Mouse (Mus musculus): ENCODE results near the gene Grm1. TPM values are rescaled to one million over a fixed set of nuclear protein-coding genes. Genes with fewer than 3 reads are reported as not detected.

Grm1 gene
- polyA plus RNA-seq, 1 experiment from 2014 or later, result not detected

DNA sequence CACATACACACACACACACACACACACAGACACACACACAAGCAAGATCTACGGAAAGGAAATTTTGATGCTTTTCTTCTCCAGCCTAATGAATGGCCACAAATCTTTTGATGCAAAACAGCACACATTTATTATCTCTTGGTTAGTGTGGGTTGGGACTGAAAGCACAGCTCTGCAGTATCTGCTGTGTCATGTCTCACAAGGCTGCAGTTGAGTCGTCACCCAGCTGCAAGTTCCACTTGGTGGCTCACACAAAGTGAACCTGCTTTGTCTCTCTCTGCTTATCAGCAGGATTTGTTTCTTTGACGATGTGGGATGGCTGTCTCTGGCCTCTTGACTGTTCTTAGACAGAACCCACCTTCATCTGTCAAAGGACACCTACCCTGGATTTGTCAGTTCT lies 68.5 kb downstream of the Grm1 start:
- no peak for ATAC-seq (replicated peaks; ENCODE audit: low FRiP score, low TSS enrichment, low read depth)
- H3K9me3 ChIP-seq (ENCODE audit: control insufficient read depth, low read length), result no peaks in the 10 kb centered on the region
- H3K4me3 ChIP-seq (ENCODE audit: low read depth, low read length), result no peak overlapping the region
- WGBS, result 60% methylated on average over 3 of the region's 3 CpGs
- H3K27me3 ChIP-seq (replicated peaks; ENCODE audit: control insufficient read depth, insufficient read depth, low read length), result no peaks in the 10 kb centered on the region
- no peak for DNase-seq (ENCODE audit: low spot score)
- no peak overlapping the region for H3K27ac ChIP-seq (ENCODE audit: low read depth)
- H3K36me3 ChIP-seq (ENCODE audit: control insufficient read depth, insufficient read depth, low read length), result no peaks in the 10 kb centered on the region
- no peaks in the 10 kb centered on the region for H3K4me1 ChIP-seq (replicated peaks; ENCODE audit: control insufficient read depth, insufficient read depth, low read length)
- no peak overlapping the region for H3K9ac ChIP-seq (ENCODE audit: low read length)
- no peak overlapping the region for H3K4me2 ChIP-seq (ENCODE audit: low read length)

DNA sequence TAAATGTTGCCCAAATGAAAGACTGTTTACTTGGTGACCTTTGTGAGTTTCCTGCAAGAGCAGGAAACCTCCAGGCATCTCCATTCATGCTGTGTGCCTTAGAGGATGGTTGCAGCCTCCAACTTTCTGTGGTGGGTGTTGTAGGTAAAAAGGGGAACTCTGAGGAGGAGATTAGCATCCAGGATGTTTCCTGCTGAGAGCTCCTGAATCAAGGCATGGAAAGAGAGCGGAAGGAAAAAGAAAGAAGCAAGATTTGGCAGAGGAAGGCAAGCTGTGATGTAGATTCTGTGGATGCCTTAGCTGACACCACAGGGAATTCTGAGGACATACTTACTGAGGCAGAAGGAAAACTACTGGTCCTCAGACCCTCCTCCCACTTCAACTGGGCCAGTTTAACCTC lies 85.4 kb downstream of the Grm1 start:
- Histone ChIP-seq H3K27ac (ENCODE audit: low read depth) (no peak overlapping the region), H3K36me3 (ENCODE audit: control insufficient read depth, insufficient read depth, low read length) (no peaks in the 10 kb centered on the region), H3K9ac (ENCODE audit: low read length) (no peak overlapping the region), H3K4me1 (replicated peaks; ENCODE audit: control insufficient read depth, insufficient read depth, low read length) (no peaks in the 10 kb centered on the region), H3K4me2 (ENCODE audit: low read length) (no peak overlapping the region), H3K4me3 (ENCODE audit: low read depth, low read length) (no peak overlapping the region), H3K9me3 (ENCODE audit: control insufficient read depth, low read length) (no peaks in the 10 kb centered on the region), H3K27me3 (replicated peaks; ENCODE audit: control insufficient read depth, insufficient read depth, low read length) (no peaks in the 10 kb centered on the region)
- DNase-seq (ENCODE audit: low spot score), result no peak
- no peak for ATAC-seq (replicated peaks; ENCODE audit: low FRiP score, low TSS enrichment, low read depth)
- WGBS, result 60% methylated on average over 1 of the region's 1 CpGs

DNA sequence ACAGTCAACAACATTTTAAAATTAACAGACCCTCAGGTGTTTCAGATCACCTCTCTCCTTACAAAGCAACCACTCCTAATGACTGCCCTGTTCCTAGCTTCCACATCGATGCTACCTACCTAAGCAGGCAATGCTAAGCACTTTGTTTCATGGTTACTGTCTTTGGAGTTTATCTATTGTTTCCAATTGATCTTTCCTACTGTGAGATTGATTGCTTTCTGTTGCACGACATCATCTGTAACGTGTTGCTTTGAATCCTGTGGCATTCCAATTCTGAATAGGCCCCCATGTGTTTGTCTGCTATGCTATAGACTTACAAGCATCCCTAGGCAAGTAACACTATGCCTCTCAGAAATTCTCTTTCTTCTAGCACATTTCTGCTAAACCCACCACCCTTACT lies 90.4 kb downstream of the Grm1 start:
- H3K4me3 ChIP-seq (ENCODE audit: low read depth, low read length), result no peak overlapping the region
- H3K27me3 ChIP-seq (replicated peaks; ENCODE audit: control insufficient read depth, insufficient read depth, low read length), result no peaks in the 10 kb centered on the region
- no peak for DNase-seq (ENCODE audit: low spot score)
- no peak overlapping the region for H3K4me2 ChIP-seq (ENCODE audit: low read length)
- H3K36me3 ChIP-seq (ENCODE audit: control insufficient read depth, insufficient read depth, low read length), result no peaks in the 10 kb centered on the region
- no peaks in the 10 kb centered on the region for H3K9me3 ChIP-seq (ENCODE audit: control insufficient read depth, low read length)
- WGBS, result 79% methylated on average over 3 of the region's 3 CpGs
- no peak for ATAC-seq (replicated peaks; ENCODE audit: low FRiP score, low TSS enrichment, low read depth)
- H3K27ac ChIP-seq (ENCODE audit: low read depth), result no peak overlapping the region
- H3K9ac ChIP-seq (ENCODE audit: low read length), result no peak overlapping the region
- H3K4me1 ChIP-seq (replicated peaks; ENCODE audit: control insufficient read depth, insufficient read depth, low read length), result no peaks in the 10 kb centered on the region

DNA sequence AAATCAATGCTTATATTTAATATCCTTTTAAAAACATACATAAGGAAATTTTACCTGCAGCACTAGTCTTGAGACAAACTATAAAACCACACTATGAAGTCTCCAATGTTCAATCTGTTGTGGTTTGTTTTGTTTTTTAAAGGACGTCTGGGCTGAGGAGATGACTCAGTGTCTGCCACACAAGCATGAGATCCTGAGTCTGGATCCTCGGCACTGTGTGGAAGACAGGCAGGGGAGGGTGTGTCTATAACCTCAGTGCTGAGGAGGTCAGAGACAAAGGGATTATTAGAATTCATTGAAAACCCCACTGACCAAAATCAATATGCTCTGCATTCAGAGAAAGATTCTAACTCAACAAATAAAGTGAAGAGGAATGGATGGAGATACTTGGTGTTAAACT lies 110.8 kb downstream of the Grm1 start:
- no peak for DNase-seq (ENCODE audit: low spot score)
- 52% methylated on average over 2 of the region's 2 CpGs for WGBS

DNA sequence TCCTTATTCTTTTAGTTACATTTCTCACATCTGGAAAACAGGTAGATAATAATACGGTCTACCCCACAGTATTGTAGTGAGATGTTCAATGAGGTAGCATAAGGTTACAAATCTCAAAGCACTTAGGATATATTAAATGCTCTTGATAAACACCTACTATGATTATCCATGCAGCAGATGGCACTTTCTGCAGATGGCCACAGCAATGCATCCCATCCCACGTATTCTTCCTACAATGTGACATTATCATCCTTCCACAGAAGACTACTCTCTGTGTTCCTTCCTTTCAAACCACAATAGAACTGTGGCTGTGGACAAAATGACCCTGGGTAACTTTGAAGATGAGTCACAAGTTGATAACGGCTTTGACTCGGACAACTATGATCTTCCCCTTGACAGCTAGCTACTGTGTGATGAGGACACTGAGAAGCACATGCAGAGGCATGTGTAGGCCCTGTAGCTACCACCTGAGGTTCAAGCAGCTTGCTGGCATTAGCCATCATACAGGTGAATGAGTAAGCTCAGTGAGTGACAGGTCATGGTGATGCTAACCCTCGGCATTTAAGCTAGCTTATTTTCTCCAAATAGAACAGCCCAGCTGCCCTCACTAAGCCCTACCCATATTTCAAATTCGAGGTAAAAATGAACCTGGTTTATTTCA lies 117.5 kb downstream of the Grm1 start:
- 78% methylated on average over 6 of the region's 6 CpGs for WGBS
- Histone ChIP-seq H3K27ac (ENCODE audit: low read depth) (no peak overlapping the region), H3K9me3 (ENCODE audit: control insufficient read depth, low read length) (peaks cover 3% of the 10 kb centered on the region; the same call in 1 of the 2 replicates), H3K4me1 (replicated peaks; ENCODE audit: control insufficient read depth, insufficient read depth, low read length) (no peaks in the 10 kb centered on the region), H3K27me3 (replicated peaks; ENCODE audit: control insufficient read depth, insufficient read depth, low read length) (no peaks in the 10 kb centered on the region), H3K9ac (ENCODE audit: low read length) (no peak overlapping the region), H3K4me2 (ENCODE audit: low read length) (no peak overlapping the region), H3K4me3 (ENCODE audit: low read depth, low read length) (no peak overlapping the region), H3K36me3 (ENCODE audit: control insufficient read depth, insufficient read depth, low read length) (no peaks in the 10 kb centered on the region)
- DNase-seq (ENCODE audit: low spot score) (no peak), ATAC-seq (replicated peaks; ENCODE audit: low FRiP score, low TSS enrichment, low read depth) (no peak)

More for the DNA sequence above, 110.8 kb downstream of the Grm1 start:
- H3K4me2 ChIP-seq (ENCODE audit: low read length), result no peak overlapping the region
- H3K27me3 ChIP-seq (replicated peaks; ENCODE audit: control insufficient read depth, insufficient read depth, low read length), result no peaks in the 10 kb centered on the region
- no peak overlapping the region for H3K4me3 ChIP-seq (ENCODE audit: low read depth, low read length)
- no peaks in the 10 kb centered on the region for H3K36me3 ChIP-seq (ENCODE audit: control insufficient read depth, insufficient read depth, low read length)
- H3K9ac ChIP-seq (ENCODE audit: low read length), result no peak overlapping the region
- no peak for ATAC-seq (replicated peaks; ENCODE audit: low FRiP score, low TSS enrichment, low read depth)
- H3K4me1 ChIP-seq (replicated peaks; ENCODE audit: control insufficient read depth, insufficient read depth, low read length), result no peaks in the 10 kb centered on the region
- no peaks in the 10 kb centered on the region for H3K9me3 ChIP-seq (ENCODE audit: control insufficient read depth, low read length)
- no peak overlapping the region for H3K27ac ChIP-seq (ENCODE audit: low read depth)

DNA sequence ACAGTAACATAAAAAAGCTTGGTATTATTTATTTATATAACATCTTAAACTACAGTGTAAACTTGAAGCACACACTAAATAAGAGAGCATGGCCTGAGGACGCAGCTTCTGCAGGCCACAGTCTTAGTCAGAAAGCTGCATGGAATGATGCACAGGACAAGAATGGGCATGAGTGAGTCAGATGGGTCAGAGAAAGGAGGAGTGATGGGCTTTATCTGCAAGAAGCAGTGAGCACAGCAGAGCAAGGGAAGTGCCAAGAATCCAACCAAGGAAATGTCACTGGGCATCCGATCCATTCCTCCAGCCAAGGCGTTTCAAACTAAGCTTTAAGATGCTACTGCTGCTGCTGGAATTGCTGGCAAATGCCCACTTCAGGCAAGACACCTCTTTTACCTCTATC lies 131.6 kb downstream of the Grm1 start:
- no peaks in the 10 kb centered on the region for H3K9me3 ChIP-seq (ENCODE audit: control insufficient read depth, low read length)
- WGBS, result 83% methylated on average over 3 of the region's 3 CpGs

DNA sequence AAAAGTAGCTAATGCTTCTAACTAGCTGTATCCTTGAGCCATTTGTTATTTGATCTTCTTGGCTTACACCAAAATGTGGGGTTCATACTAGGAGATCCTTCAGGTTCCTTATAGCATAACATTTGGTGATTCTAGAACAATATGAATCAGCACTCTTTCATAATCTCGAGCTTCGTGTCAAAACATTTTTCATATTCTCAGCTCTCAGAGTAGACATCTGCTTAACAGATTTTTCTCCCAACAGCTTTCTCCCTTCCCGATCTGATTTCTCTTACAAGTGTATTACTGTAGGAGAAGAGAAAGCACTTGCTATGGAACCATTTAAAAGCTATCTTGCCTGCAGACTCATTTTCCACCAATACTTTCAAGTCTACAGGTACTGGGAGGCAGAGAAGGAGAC lies 133.0 kb downstream of the Grm1 start:
- no peak overlapping the region for H3K9ac ChIP-seq (ENCODE audit: low read length)
- 85% methylated on average over 3 of the region's 3 CpGs for WGBS

More for the DNA sequence above, 131.6 kb downstream of the Grm1 start:
- Histone ChIP-seq H3K4me3 (ENCODE audit: low read depth, low read length) (no peak overlapping the region), H3K4me2 (ENCODE audit: low read length) (no peak overlapping the region), H3K4me1 (replicated peaks; ENCODE audit: control insufficient read depth, insufficient read depth, low read length) (no peaks in the 10 kb centered on the region), H3K27me3 (replicated peaks; ENCODE audit: control insufficient read depth, insufficient read depth, low read length) (no peaks in the 10 kb centered on the region), H3K9ac (ENCODE audit: low read length) (no peak overlapping the region), H3K27ac (ENCODE audit: low read depth) (no peak overlapping the region), H3K36me3 (ENCODE audit: control insufficient read depth, insufficient read depth, low read length) (no peaks in the 10 kb centered on the region)
- DNase-seq (ENCODE audit: low spot score) (no peak), ATAC-seq (replicated peaks; ENCODE audit: low FRiP score, low TSS enrichment, low read depth) (no peak)

DNA sequence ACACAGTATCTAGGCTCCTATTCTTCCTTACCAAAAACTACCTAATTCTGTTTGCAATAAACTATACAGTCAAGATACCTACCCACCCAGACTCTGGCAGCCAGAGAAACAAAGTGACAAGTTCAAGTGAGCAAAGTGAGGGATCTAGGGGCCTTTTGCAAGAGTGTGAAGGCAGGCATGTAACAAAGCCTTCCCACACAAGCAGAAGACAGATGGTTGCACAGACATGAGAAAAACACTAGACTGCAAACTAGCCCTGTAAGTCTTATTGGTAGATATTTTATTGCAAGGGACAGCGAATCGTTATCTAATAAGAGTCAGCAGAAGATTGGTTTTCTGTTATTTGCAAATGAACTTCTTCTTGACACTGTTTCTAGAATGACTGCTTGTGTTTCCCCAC lies 134.6 kb downstream of the Grm1 start:
- ATAC-seq (replicated peaks; ENCODE audit: low FRiP score, low TSS enrichment, low read depth) (no peak), DNase-seq (ENCODE audit: low spot score) (no peak)
- WGBS, result 80% methylated on average over 2 of the region's 2 CpGs
- Histone ChIP-seq H3K27me3 (replicated peaks; ENCODE audit: control insufficient read depth, insufficient read depth, low read length) (no peaks in the 10 kb centered on the region), H3K27ac (ENCODE audit: low read depth) (no peak overlapping the region), H3K9ac (ENCODE audit: low read length) (no peak overlapping the region), H3K4me2 (ENCODE audit: low read length) (no peak overlapping the region), H3K4me3 (ENCODE audit: low read depth, low read length) (no peak overlapping the region), H3K36me3 (ENCODE audit: control insufficient read depth, insufficient read depth, low read length) (no peaks in the 10 kb centered on the region), H3K4me1 (replicated peaks; ENCODE audit: control insufficient read depth, insufficient read depth, low read length) (no peaks in the 10 kb centered on the region), H3K9me3 (ENCODE audit: control insufficient read depth, low read length) (no peaks in the 10 kb centered on the region)

More for the DNA sequence above, 133.0 kb downstream of the Grm1 start:
- Histone ChIP-seq H3K36me3 (ENCODE audit: control insufficient read depth, insufficient read depth, low read length) (no peaks in the 10 kb centered on the region), H3K9me3 (ENCODE audit: control insufficient read depth, low read length) (no peaks in the 10 kb centered on the region), H3K27me3 (replicated peaks; ENCODE audit: control insufficient read depth, insufficient read depth, low read length) (no peaks in the 10 kb centered on the region), H3K4me1 (replicated peaks; ENCODE audit: control insufficient read depth, insufficient read depth, low read length) (no peaks in the 10 kb centered on the region), H3K4me2 (ENCODE audit: low read length) (no peak overlapping the region), H3K4me3 (ENCODE audit: low read depth, low read length) (no peak overlapping the region), H3K27ac (ENCODE audit: low read depth) (no peak overlapping the region)
- ATAC-seq (replicated peaks; ENCODE audit: low FRiP score, low TSS enrichment, low read depth) (no peak), DNase-seq (ENCODE audit: low spot score) (no peak)

DNA sequence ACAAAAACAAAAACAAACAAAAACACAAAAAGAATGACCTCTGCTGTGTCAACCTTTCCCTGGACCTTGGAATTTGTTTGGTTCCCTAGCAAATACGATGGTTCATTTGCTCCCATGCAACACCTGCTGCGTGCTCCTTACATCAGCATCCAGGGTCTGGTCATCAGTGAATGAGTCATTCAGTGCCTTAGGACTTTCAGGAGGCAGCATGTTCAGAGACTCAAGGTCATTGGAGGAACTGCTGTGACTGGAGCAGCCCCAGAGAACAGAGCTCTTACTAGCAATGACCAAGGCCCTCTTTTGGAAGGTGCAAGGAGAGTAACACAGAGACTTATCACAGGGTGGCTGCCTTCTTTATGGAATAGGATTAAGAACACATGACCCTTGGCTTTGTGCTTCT lies 138.2 kb downstream of the Grm1 start:
- Histone ChIP-seq H3K36me3 (ENCODE audit: control insufficient read depth, insufficient read depth, low read length) (no peaks in the 10 kb centered on the region), H3K9ac (ENCODE audit: low read length) (no peak overlapping the region), H3K9me3 (ENCODE audit: control insufficient read depth, low read length) (no peaks in the 10 kb centered on the region), H3K27me3 (replicated peaks; ENCODE audit: control insufficient read depth, insufficient read depth, low read length) (no peaks in the 10 kb centered on the region), H3K4me1 (replicated peaks; ENCODE audit: control insufficient read depth, insufficient read depth, low read length) (no peaks in the 10 kb centered on the region), H3K4me2 (ENCODE audit: low read length) (no peak overlapping the region), H3K4me3 (ENCODE audit: low read depth, low read length) (no peak overlapping the region), H3K27ac (ENCODE audit: low read depth) (no peak overlapping the region)
- ATAC-seq (replicated peaks; ENCODE audit: low FRiP score, low TSS enrichment, low read depth) (no peak), DNase-seq (ENCODE audit: low spot score) (no peak)
- 69% methylated on average over 2 of the region's 2 CpGs for WGBS

Data from intestine, embryonic 14.5 days (tissue).